Mouse (Mus musculus) lung, embryonic 15.5 days (tissue): Measurements from ENCODE around the gene Napsa. TPM values are rescaled to one million over a fixed set of nuclear protein-coding genes. Genes with fewer than 3 reads are reported as not detected.
A peak's percentile ranks its signal among the peaks of the same experiment; 100 is the strongest.

Source experiments
- ATAC-seq: fragments of 200-750 bp; cut with Nextera tagmentation; 2 replicates; pipeline ENCODE4 v1.8.0; 2017; ENCODE audit warnings: moderate number of reproducible peaks, borderline replicate concordance; ENCODE audit not compliant: low FRiP score, low TSS enrichment; ENCODE audit errors: extremely low read depth
- H3K27ac ChIP-seq: fragments of 300-500 bp; sonication (generic); 2 replicates; pipeline ENCODE4 v1.5.1; 2015; ENCODE audit warnings: moderate library complexity, mild to moderate bottlenecking, inconsistent platforms
- H3K27me3 ChIP-seq: fragments of 300-500 bp; sonication (generic); 2 replicates; pipeline ENCODE4 v1.6.1; 2015; ENCODE audit warnings: inconsistent platforms
- H3K36me3 ChIP-seq: fragments of 300-500 bp; sonication (generic); 2 replicates; pipeline ENCODE4 v1.6.1; 2015; ENCODE audit warnings: inconsistent platforms
- H3K4me1 ChIP-seq: fragments of 300-500 bp; sonication (generic); 2 replicates; pipeline ENCODE4 v1.6.1; 2015; ENCODE audit warnings: inconsistent platforms
- H3K4me2 ChIP-seq: fragments of 300-500 bp; sonication (generic); 2 replicates; pipeline ENCODE4 v1.6.1; 2015; ENCODE audit warnings: inconsistent platforms, mild to moderate bottlenecking, moderate library complexity
- H3K4me3 ChIP-seq: fragments of 300-500 bp; sonication (generic); 2 replicates; pipeline ENCODE4 v1.5.1; 2015; ENCODE audit warnings: mild to moderate bottlenecking, inconsistent platforms
- H3K9ac ChIP-seq: fragments of 300-500 bp; sonication (generic); 2 replicates; pipeline ENCODE4 v1.6.1; 2015; ENCODE audit warnings: inconsistent platforms
- H3K9me3 ChIP-seq: fragments of 300-500 bp; sonication (generic); 2 replicates; pipeline ENCODE4 v1.6.1; 2016; ENCODE audit warnings: inconsistent platforms
- WGBS: fragments of 180-500 bp; shearing (Covaris S2); methylation state at CpG from one replicate; pipeline ENCODE4 v1.1.7; 2015; 5-methylcytosine and 5-hydroxymethylcytosine counted together
- polyA plus RNA-seq: library from polyadenylated mRNA; unstranded; fragments of >200 nt; fragmentation: Nextera tagmentation; extraction: Ambion mirVana; gene quantifications from 2 replicates; pipeline ENCODE4 v1.2.1, GENCODE M21; 2015

Gene Napsa
- polyA plus RNA-seq, 1 experiment from 2014 or later: 42.2 TPM

DNA sequence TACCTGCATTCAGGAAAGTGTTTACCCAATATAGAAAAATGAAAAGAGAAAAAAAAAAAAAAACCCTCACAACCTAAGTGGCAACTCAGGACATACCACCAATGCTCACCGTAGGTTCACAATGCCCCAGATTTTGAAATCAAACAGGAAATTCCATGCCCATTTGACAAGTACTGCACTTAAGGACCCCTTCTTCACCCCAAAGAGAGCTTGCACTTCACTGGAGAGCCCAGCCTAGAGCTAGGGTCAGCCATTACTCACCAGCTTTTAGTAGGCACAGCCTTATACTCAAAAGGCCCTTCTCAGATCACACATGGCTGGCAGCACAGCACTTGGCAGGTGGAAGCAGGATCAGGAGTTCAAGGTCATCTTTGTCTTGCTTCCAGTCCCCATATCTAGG, 11.0 kb downstream of the Napsa start:
- no peak overlapping the region for H3K9ac ChIP-seq
- WGBS: 21% methylated on average over 1 of the region's 1 CpGs
- no peaks in the 10 kb centered on the region for H3K36me3 ChIP-seq
- H3K4me1 ChIP-seq: peaks cover 17% of the 10 kb centered on the region
- H3K4me2 ChIP-seq: no peak overlapping the region
- peak; percentile 55 for ATAC-seq
- H3K9me3 ChIP-seq: no peaks in the 10 kb centered on the region
- peak overlapping the region; percentile 94 for H3K27ac ChIP-seq
- H3K4me3 ChIP-seq: no peak overlapping the region
- peaks cover 29% of the 10 kb centered on the region for H3K27me3 ChIP-seq

DNA sequence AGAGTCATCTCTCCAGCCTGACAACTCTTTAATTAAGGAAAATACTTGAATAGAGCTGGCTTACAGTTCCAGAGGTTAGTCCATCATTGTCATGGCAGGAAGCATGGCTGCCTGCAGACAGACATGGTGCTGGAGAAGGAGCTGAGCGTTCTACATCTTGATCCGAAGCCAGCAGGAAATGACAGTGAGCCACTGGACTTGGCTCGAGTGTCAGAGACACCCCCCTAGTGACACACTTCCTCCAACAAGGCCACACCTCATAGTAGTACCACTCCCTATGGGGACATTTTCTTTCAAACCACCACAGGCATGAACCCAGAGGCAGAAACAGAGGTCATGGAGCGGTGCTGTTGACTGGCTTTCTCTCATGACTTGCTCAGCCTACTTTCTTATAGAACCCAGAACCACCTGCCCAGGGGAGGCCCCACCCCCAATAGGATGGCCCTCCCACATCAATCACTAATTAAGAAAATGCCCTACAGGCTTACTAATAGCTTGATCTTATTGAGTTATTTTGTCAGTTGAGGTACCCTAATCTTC, 12.2 kb downstream of the Napsa start:
- H3K4me1 ChIP-seq: peaks cover 29% of the 10 kb centered on the region
- ATAC-seq: no peak
- no peak overlapping the region for H3K4me2 ChIP-seq
- H3K27me3 ChIP-seq: peaks cover 40% of the 10 kb centered on the region
- no peak overlapping the region for H3K4me3 ChIP-seq
- no peaks in the 10 kb centered on the region for H3K36me3 ChIP-seq
- no peak overlapping the region for H3K27ac ChIP-seq
- H3K9me3 ChIP-seq: no peaks in the 10 kb centered on the region
- WGBS: 63% methylated on average over 4 of the region's 4 CpGs
- H3K9ac ChIP-seq: no peak overlapping the region

DNA sequence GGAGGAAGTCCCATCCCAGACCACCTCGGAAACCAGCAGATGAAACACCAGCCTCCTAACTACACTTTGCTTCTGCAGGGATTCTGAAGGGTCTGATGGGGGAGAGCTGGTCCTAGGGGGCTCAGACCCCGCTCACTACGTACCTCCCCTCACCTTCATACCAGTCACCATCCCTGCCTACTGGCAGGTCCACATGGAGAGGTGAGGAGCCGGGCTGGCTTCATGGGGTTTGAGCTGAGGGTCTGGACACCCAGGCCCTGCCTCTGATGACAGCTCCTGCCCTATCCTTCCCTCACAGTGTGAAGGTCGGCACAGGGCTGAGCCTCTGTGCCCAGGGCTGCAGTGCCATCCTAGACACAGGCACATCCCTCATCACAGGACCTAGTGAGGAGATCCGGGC, 12.7 kb downstream of the Napsa start:
- 84% methylated on average over 6 of the region's 6 CpGs for WGBS
- no peak for ATAC-seq
- no peak overlapping the region for H3K27ac ChIP-seq
- H3K9me3 ChIP-seq: no peaks in the 10 kb centered on the region
- no peak overlapping the region for H3K9ac ChIP-seq
- H3K4me2 ChIP-seq: no peak overlapping the region
- no peaks in the 10 kb centered on the region for H3K36me3 ChIP-seq
- H3K4me1 ChIP-seq: peaks cover 35% of the 10 kb centered on the region
- H3K4me3 ChIP-seq: no peak overlapping the region
- peaks cover 46% of the 10 kb centered on the region for H3K27me3 ChIP-seq

- Histone ChIP-seq H3K27ac (no peak overlapping the region), H3K4me3 (no peak overlapping the region), H3K27me3 (peaks cover 52% of the 10 kb centered on the region), H3K9ac (no peak overlapping the region), H3K4me1 (peaks cover 40% of the 10 kb centered on the region), H3K36me3 (no peaks in the 10 kb centered on the region), H3K9me3 (no peaks in the 10 kb centered on the region), H3K4me2 (no peak overlapping the region)
- WGBS: 86% methylated on average over 6 of the region's 6 CpGs
- ATAC-seq: no peak
Measured at GRCm38 (mm10) chr7:44585606-44586005, 13.4 kb downstream of the Napsa start.

- Histone ChIP-seq H3K4me1 (peaks cover 48% of the 10 kb centered on the region), H3K27me3 (peaks cover 61% of the 10 kb centered on the region), H3K9ac (no peak overlapping the region), H3K36me3 (no peaks in the 10 kb centered on the region), H3K4me3 (peak overlapping the region; percentile 32), H3K27ac (no peak overlapping the region), H3K9me3 (no peaks in the 10 kb centered on the region), H3K4me2 (peak overlapping the region; percentile 61)
- ATAC-seq: no peak
- 15% methylated on average over 19 of the region's 19 CpGs for WGBS
Measured at GRCm38 (mm10) chr7:44586518-44586917, 14.3 kb downstream of the Napsa start.

DNA sequence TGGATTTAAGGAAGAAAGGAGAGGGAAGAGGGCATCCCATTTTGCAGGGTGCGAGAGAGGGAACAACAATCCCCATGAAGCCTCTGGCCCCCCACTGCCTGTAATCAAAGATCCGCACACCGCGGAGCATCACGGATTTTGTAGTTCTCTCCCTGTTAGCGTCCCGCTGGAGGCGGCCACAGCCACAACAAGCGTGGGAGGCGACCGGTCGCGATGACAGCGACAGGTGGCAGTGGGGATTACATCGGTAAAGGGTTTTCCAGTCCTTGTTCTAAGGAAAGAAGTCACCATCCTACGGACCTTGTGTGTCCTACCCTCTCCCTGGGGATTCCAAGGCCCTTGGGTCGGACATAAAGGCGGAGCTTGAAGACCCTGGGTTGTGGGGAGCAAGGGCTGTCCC, 14.8 kb downstream of the Napsa start:
- WGBS: 1% methylated on average over 18 of the region's 18 CpGs
- Histone ChIP-seq H3K36me3 (no peaks in the 10 kb centered on the region), H3K4me2 (peak overlapping the region; percentile 61), H3K4me1 (peaks cover 48% of the 10 kb centered on the region), H3K27me3 (peaks cover 65% of the 10 kb centered on the region), H3K9ac (no peak overlapping the region), H3K4me3 (peak overlapping the region; percentile 32), H3K9me3 (no peaks in the 10 kb centered on the region), H3K27ac (no peak overlapping the region)
- no peak for ATAC-seq

DNA sequence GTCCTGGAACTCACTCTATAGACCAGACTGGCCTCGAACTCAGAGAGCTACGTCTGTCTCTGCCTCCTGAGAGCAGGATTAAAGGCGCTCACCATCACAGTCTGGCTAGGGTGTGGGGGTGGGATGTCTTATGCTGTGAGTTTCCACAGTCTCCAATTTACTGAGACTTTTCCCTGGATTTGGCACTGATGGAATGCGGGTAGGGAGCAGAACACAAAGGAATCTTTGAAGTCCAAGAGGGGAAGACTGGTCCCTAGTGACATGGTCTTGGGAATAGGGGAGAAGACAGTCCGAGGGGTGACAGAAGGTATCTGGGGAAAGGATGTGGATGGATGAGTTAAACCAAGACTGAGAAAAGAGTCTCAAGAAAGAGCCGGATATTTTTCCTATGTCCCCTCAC, 15.5 kb downstream of the Napsa start:
- H3K9ac ChIP-seq: no peak overlapping the region
- ATAC-seq: no peak
- peaks cover 41% of the 10 kb centered on the region for H3K4me1 ChIP-seq
- H3K36me3 ChIP-seq: no peaks in the 10 kb centered on the region
- H3K4me2 ChIP-seq: peak overlapping the region; percentile 99
- peaks cover 72% of the 10 kb centered on the region for H3K27me3 ChIP-seq
- H3K9me3 ChIP-seq: no peaks in the 10 kb centered on the region
- H3K4me3 ChIP-seq: peak overlapping the region; percentile 56; the same call in 1 of the 2 replicates
- 36% methylated on average over 6 of the region's 6 CpGs for WGBS
- H3K27ac ChIP-seq: no peak overlapping the region

DNA sequence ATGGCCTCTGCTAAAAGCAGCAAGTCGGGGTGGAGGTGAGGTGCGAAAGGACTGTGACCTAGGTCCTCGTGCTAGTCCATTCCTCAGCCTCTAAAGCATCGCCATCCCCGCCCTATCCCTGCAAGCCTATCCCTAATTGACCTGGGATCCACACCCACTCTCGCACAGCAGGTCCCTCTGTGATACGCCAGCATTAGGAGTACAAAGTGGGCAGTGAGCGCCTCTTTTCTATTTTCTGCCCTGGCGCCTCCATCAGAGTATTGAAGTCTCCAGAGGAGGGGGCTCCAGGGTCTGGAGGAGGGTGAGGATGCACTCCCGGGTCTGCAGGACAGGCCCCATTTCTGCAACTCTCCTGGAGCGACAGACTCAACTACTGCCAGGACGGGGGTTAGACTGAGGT, 16.2 kb downstream of the Napsa start:
- H3K27ac ChIP-seq: no peak overlapping the region
- no peak for ATAC-seq
- H3K9me3 ChIP-seq: no peaks in the 10 kb centered on the region
- H3K36me3 ChIP-seq: no peaks in the 10 kb centered on the region
- peak overlapping the region; percentile 25; the same call in 1 of the 2 replicates for H3K9ac ChIP-seq
- H3K4me3 ChIP-seq: peak overlapping the region; percentile 56
- H3K27me3 ChIP-seq: peaks cover 79% of the 10 kb centered on the region
- H3K4me2 ChIP-seq: peak overlapping the region; percentile 99
- H3K4me1 ChIP-seq: peaks cover 39% of the 10 kb centered on the region
- 8% methylated on average over 12 of the region's 12 CpGs for WGBS

DNA sequence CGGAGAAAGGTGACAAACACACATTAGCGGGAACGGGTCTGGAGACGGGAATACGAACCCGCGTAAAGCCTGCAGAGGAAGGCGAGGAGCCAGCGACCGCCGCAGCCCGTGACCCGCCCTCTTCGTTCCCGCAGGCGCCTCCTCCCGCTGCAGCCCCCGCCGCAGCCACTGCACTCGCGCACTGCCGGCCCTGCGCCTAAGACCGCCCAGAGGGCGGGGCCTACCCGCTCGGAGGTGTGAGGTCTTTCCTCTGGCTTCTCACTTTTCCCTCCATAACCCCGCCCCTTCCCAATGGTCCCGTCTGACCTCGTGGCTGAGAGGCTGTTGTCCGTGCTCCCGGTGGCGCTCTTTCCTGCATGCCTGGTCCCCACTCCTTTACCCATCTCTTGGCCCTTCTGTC, 17.0 kb downstream of the Napsa start:
- no peaks in the 10 kb centered on the region for H3K36me3 ChIP-seq
- peak overlapping the region; percentile 56 for H3K4me3 ChIP-seq
- peaks cover 40% of the 10 kb centered on the region for H3K4me1 ChIP-seq
- 1% methylated on average over 33 of the region's 33 CpGs for WGBS
- H3K9me3 ChIP-seq: no peaks in the 10 kb centered on the region
- peaks cover 83% of the 10 kb centered on the region for H3K27me3 ChIP-seq
- peak overlapping the region; percentile 41; the same call in 1 of the 2 replicates for H3K27ac ChIP-seq
- H3K4me2 ChIP-seq: peak overlapping the region; percentile 99
- peak overlapping the region; percentile 25 for H3K9ac ChIP-seq
- ATAC-seq: peak; percentile 58

GRCm38 (mm10) chr7:44589946-44590345, 17.8 kb downstream of the Napsa start:
- Histone ChIP-seq H3K4me1 (peaks cover 40% of the 10 kb centered on the region), H3K27me3 (peaks cover 83% of the 10 kb centered on the region), H3K4me3 (peak overlapping the region; percentile 56), H3K9me3 (no peaks in the 10 kb centered on the region), H3K9ac (no peak overlapping the region), H3K36me3 (no peaks in the 10 kb centered on the region), H3K27ac (no peak overlapping the region), H3K4me2 (peak overlapping the region; percentile 99)
- 2% methylated on average over 13 of the region's 13 CpGs for WGBS
- no peak for ATAC-seq

GRCm38 (mm10) chr7:44590402-44591347, 18.5 kb downstream of the Napsa start, which contains the start of gene Kcnc3:
Gene Kcnc3 (plus strand): TSS chr7:44590664.
- Histone ChIP-seq H3K9me3 (no peaks in the 10 kb centered on the region), H3K36me3 (no peaks in the 10 kb centered on the region), H3K4me2 (peak within 1 kb of the TSS; percentile 99), H3K4me1 (peaks cover 40% of the 10 kb centered on the region), H3K27ac (peak within 1 kb of the TSS; percentile 41; the same call in 1 of the 2 replicates), H3K27me3 (peaks cover 78% of the 10 kb centered on the region), H3K9ac (peak within 1 kb of the TSS; percentile 36), H3K4me3 (peak within 1 kb of the TSS; percentile 56)
- peak; percentile 89 for ATAC-seq
- WGBS: under 1% methylated on average over 80 of the region's 80 CpGs
